Mouse (Mus musculus): ENCODE measurements at regions not wholly inside any gene's neighbourhood (a gene's known extent, or its start where the extent isn't known, plus 50 kb on each side); places are given as distances from the start of the nearest gene placed in this dataset. TPM values are rescaled to one million over a fixed set of nuclear protein-coding genes. Genes with fewer than 3 reads are reported as not detected.
A peak's percentile ranks its signal among the peaks of the same experiment; 100 is the strongest.
"Not testable (repeated sequence)": the region's sequence is repeated elsewhere in the genome, so short reads cannot be mapped to it uniquely, and the experiment has no call there.

GRCm38 (mm10) chr6:69516226-69516625 lies 1275.8 kb downstream of the Rpia start:
- H3K4me3 ChIP-seq (replicated peaks); H3K27ac ChIP-seq; DNase-seq; H3K9ac ChIP-seq; H3K9me3 ChIP-seq (replicated peaks); H3K4me1 ChIP-seq (replicated peaks); H3K36me3 ChIP-seq; H3K27me3 ChIP-seq; H3K4me2 ChIP-seq: not testable (repeated sequence)
- WGBS (ENCODE audit: insufficient replicate concordance): 77% methylated on average over 15 of the region's 15 CpGs
- 0 out of 2 replicates have a peak, but pooled peaks have one; percentile 54 for ATAC-seq (ENCODE audit: low read depth)

- H3K9me3 ChIP-seq (replicated peaks): no peaks in the 10 kb centered on the region
- WGBS (ENCODE audit: insufficient replicate concordance): 68% methylated on average over 3 of the region's 3 CpGs
- DNase-seq (no peak), ATAC-seq (ENCODE audit: low read depth) (no peak)
- H3K27me3 ChIP-seq: no peaks in the 10 kb centered on the region
- no peak overlapping the region for H3K4me2 ChIP-seq
- H3K4me3 ChIP-seq (replicated peaks): no peak overlapping the region
- H3K27ac ChIP-seq: no peak overlapping the region
- no peaks in the 10 kb centered on the region for H3K4me1 ChIP-seq (replicated peaks)
- no peaks in the 10 kb centered on the region for H3K36me3 ChIP-seq
- H3K9ac ChIP-seq: no peak overlapping the region
These were observed 1284.0 kb downstream of the Rpia start for GRCm38 (mm10) chr6:69507995-69508394.

GRCm38 (mm10) chr6:69500056-69500455 lies 1292.0 kb downstream of the Rpia start:
- H3K36me3 ChIP-seq; ATAC-seq (ENCODE audit: low read depth); H3K27ac ChIP-seq; H3K27me3 ChIP-seq; DNase-seq; H3K4me1 ChIP-seq (replicated peaks); H3K4me3 ChIP-seq (replicated peaks); H3K9ac ChIP-seq; H3K9me3 ChIP-seq (replicated peaks); H3K4me2 ChIP-seq: not testable (repeated sequence)
- 37% methylated on average over 5 of the region's 5 CpGs for WGBS (ENCODE audit: insufficient replicate concordance)

Small RNA genes lying in the stretch of these regions (microRNA-seq; reads per million reads assigned to microRNA genes)
- gene Gm47304: not detected

Measured in liver, embryonic 13.5 days (tissue).